Mouse (Mus musculus): Measurements from ENCODE around the gene Las1l. TPM values are rescaled to one million over a fixed set of nuclear protein-coding genes. Genes with fewer than 3 reads are reported as not detected.
A peak's percentile ranks its signal among the peaks of the same experiment; 100 is the strongest.
"Not testable (repeated sequence)": the region's sequence is repeated elsewhere in the genome, so short reads cannot be mapped to it uniquely, and the experiment has no call there.

The Las1l gene
- total and polyA plus RNA-seq, 2 experiments = 9.2 to 23.0 TPM

DNA sequence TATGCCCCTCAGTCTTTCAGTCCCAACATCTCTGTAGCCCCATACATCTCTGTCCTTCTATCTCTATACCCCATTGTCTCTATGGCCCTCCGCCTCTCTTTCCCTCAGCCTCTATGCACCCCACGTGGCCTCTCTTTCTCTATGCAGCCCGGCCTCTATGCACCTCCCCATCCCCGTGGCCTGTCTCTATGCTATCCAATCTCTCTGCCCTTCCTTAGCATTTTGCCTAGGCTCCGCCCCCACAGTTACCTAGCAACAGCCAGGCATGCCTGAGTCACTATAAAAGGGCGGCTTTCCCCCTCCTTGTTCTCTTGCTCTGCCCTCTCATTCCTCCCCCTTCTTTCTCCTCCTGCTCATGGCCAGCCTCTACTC lies 11.8 kb upstream of the Las1l start:
- Histone ChIP-seq H3K4me1 (ENCODE audit: control insufficient read depth, insufficient read depth, low read length) (no peaks in the 10 kb centered on the region), H3K27ac (replicated peaks; ENCODE audit: insufficient read depth, low read depth, low read length) (no peak overlapping the region), H3K36me3 (ENCODE audit: control insufficient read depth, insufficient read depth, low read length) (no peaks in the 10 kb centered on the region), H3K79me2 (ENCODE audit: control insufficient read depth, insufficient read depth, low read length) (no peaks in the 10 kb centered on the region), H3K9ac (ENCODE audit: low read depth, low read length) (peak overlapping the region; percentile 62), H3K27me3 (ENCODE audit: control insufficient read depth, insufficient read depth, low read length) (no peaks in the 10 kb centered on the region), H3K4me3 (ENCODE audit: insufficient read depth, low read depth, low read length) (peak overlapping the region; percentile 66)
- TF ChIP-seq POLR2A (IDR thresholded peaks at IDR 0.05; ENCODE audit: extremely low read depth, insufficient read depth, low read length) (no peak), CTCF (IDR thresholded peaks at IDR 0.05; ENCODE audit: low read depth, low read length) (no peak)
- 4% methylated on average over 6 of the region's 6 CpGs for WGBS
- peak; percentile 59 for DNase-seq (ENCODE audit: extremely low read depth, low read depth, low spot score)

DNA sequence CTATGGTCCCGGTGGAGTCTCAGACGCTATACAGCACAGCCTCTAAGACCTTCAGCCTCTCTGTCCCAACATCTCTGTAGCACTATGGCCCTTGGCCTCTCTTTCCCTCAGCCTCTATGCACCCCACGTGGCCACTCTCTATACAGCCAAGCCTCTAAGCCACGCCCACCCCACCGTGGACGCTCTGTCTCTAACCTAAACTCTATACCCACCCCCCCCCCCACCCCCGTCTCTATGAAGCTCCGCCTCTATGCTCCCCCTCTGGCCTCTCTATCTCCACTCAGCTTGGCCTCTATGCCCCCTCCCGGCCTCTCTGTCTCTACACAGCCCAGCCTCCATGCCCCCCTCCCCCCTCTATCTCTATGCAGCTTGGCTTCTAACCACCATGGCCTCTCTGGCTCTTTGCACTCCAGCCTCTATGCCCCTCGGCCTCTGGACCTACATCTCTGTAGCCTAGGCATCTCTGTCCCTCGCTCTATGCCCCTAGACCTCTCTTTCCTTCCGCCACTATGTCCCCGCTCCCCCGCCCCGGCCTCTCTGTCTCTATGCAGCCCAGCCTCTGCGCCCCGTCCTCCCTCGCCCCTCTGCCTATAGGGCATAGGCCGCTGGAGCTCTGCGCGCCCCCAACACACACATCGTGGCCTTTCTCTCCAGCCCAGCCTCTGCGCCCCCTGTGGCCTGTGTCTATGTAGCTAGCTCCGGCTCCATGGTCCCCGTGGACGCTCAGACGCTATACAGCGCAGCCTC lies 11.3 kb upstream of the Las1l start:
- TF ChIP-seq CTCF (IDR thresholded peaks at IDR 0.05; ENCODE audit: low read depth, low read length) = peak; percentile 42
- TF ChIP-seq POLR2A (IDR thresholded peaks at IDR 0.05; ENCODE audit: extremely low read depth, insufficient read depth, low read length) = no peak
- Histone ChIP-seq H3K36me3 (ENCODE audit: control insufficient read depth, insufficient read depth, low read length) (no peaks in the 10 kb centered on the region), H3K27ac (replicated peaks; ENCODE audit: insufficient read depth, low read depth, low read length) (no peak overlapping the region), H3K79me2 (ENCODE audit: control insufficient read depth, insufficient read depth, low read length) (no peaks in the 10 kb centered on the region), H3K4me1 (ENCODE audit: control insufficient read depth, insufficient read depth, low read length) (no peaks in the 10 kb centered on the region), H3K4me3 (ENCODE audit: insufficient read depth, low read depth, low read length) (peak overlapping the region; percentile 66), H3K27me3 (ENCODE audit: control insufficient read depth, insufficient read depth, low read length) (no peaks in the 10 kb centered on the region), H3K9ac (ENCODE audit: low read depth, low read length) (peak overlapping the region; percentile 62)
- DNase-seq (ENCODE audit: extremely low read depth, low read depth, low spot score) = peak; percentile 15
- WGBS = 3% methylated on average over 21 of the region's 28 CpGs

DNA sequence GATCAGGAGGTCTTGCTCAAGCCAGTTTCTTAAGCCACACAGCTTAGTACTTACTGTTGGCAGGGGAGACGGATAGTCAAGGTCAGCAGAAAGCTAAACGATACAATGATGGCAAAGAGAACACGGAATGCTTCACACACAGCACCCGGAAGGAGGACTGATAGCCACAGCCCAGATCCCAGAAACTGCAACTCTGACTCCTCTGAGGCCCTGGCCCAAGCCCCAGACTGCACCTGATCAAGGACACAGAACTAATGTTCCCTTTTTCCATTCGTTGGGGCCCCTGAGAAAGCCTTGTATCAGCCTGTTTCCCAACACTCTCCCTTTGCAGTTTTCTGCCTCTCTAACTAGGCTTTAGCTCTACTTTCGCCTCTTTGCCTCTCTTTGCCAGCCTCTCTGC lies 8.3 kb upstream of the Las1l start:
- WGBS = 72% methylated on average over 6 of the region's 6 CpGs
- Histone ChIP-seq H3K4me1 (ENCODE audit: control insufficient read depth, insufficient read depth, low read length) (no peaks in the 10 kb centered on the region), H3K9ac (ENCODE audit: low read depth, low read length) (no peak overlapping the region), H3K27me3 (ENCODE audit: control insufficient read depth, insufficient read depth, low read length) (no peaks in the 10 kb centered on the region), H3K79me2 (ENCODE audit: control insufficient read depth, insufficient read depth, low read length) (no peaks in the 10 kb centered on the region), H3K36me3 (ENCODE audit: control insufficient read depth, insufficient read depth, low read length) (no peaks in the 10 kb centered on the region), H3K27ac (replicated peaks; ENCODE audit: insufficient read depth, low read depth, low read length) (no peak overlapping the region), H3K4me3 (ENCODE audit: insufficient read depth, low read depth, low read length) (no peak overlapping the region)
- TF ChIP-seq POLR2A (IDR thresholded peaks at IDR 0.05; ENCODE audit: extremely low read depth, insufficient read depth, low read length) (no peak), CTCF (IDR thresholded peaks at IDR 0.05; ENCODE audit: low read depth, low read length) (no peak)
- DNase-seq (ENCODE audit: extremely low read depth, low read depth, low spot score) = no peak

DNA sequence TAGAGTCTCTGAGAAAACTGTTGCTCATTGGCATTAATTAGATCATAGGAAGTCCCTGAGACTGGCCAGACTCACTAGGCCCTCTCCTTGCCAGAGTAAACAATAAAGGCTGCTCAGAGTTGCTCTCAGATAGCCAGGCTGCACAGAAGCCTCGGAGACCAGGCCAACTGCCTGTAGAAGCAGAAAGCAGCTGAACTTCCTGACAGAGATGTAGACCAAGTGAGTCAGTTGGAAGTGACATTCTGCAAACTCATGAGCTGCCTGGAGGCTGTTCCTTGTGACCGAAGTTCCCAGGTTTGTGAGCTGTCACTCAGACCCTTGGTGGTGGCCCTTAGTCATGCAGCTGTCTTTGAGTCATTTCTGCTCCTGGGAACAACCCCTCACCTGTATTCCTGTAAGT lies 6.6 kb upstream of the Las1l start:
- H3K27ac ChIP-seq (replicated peaks; ENCODE audit: insufficient read depth, low read depth, low read length) = no peak overlapping the region
- H3K4me1 ChIP-seq (ENCODE audit: control insufficient read depth, insufficient read depth, low read length) = no peaks in the 10 kb centered on the region
- peak; percentile 2 for DNase-seq (ENCODE audit: extremely low read depth, low read depth, low spot score)
- no peaks in the 10 kb centered on the region for H3K36me3 ChIP-seq (ENCODE audit: control insufficient read depth, insufficient read depth, low read length)
- no peaks in the 10 kb centered on the region for H3K27me3 ChIP-seq (ENCODE audit: control insufficient read depth, insufficient read depth, low read length)
- no peak overlapping the region for H3K9ac ChIP-seq (ENCODE audit: low read depth, low read length)
- WGBS = 31% methylated on average over 2 of the region's 2 CpGs
- no peaks in the 10 kb centered on the region for H3K79me2 ChIP-seq (ENCODE audit: control insufficient read depth, insufficient read depth, low read length)
- TF ChIP-seq CTCF (IDR thresholded peaks at IDR 0.05; ENCODE audit: low read depth, low read length) (no peak), POLR2A (IDR thresholded peaks at IDR 0.05; ENCODE audit: extremely low read depth, insufficient read depth, low read length) (no peak)
- no peak overlapping the region for H3K4me3 ChIP-seq (ENCODE audit: insufficient read depth, low read depth, low read length)

DNA sequence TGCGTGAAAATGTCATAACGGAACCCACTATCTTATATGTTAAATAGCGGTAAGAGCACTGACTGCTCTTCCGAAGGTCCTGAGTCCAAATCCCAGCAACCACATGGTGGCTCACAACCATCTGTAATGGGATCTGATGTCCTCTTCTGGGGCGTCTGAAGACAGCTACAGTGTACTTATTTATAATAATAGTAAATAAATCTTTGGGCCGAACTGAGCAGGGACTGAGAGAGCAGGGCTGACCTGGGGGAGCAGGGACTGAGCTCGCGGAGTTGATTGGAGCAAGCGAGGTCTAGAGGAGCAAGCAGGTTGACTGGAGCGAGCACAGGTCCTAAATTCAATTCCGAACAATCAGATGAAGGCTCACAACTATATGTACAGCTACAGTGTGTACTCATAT lies 699 bp upstream of the Las1l start:
- H3K4me1 ChIP-seq (ENCODE audit: control insufficient read depth, insufficient read depth, low read length); DNase-seq (ENCODE audit: extremely low read depth, low read depth, low spot score); H3K27ac ChIP-seq (replicated peaks; ENCODE audit: insufficient read depth, low read depth, low read length); H3K36me3 ChIP-seq (ENCODE audit: control insufficient read depth, insufficient read depth, low read length); H3K4me3 ChIP-seq (ENCODE audit: insufficient read depth, low read depth, low read length); H3K27me3 ChIP-seq (ENCODE audit: control insufficient read depth, insufficient read depth, low read length); H3K9ac ChIP-seq (ENCODE audit: low read depth, low read length); H3K79me2 ChIP-seq (ENCODE audit: control insufficient read depth, insufficient read depth, low read length): not testable (repeated sequence)
- 19% methylated on average over 11 of the region's 11 CpGs for WGBS

DNA sequence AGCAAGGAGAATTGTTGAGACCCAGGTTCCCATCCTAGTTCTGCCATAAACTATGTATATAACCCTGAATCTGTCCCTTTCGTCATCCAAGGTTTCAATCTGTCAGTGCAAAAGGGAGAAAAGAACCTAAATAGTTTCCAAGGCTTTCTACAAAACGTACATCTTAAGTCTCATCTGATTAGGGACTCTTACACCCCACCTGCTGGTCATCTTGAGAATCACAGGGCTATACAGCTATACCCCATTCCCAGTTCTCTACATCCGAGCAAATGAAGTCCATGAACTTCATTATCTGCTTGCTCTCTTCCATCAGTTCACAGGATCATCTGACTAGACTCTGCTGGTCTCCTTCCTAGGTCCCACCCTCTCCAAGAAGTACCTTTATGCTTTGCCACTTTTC lies 6.0 kb downstream of the Las1l start:
- Histone ChIP-seq H3K4me3 (ENCODE audit: insufficient read depth, low read depth, low read length) (no peak overlapping the region), H3K27me3 (ENCODE audit: control insufficient read depth, insufficient read depth, low read length) (no peaks in the 10 kb centered on the region), H3K4me1 (ENCODE audit: control insufficient read depth, insufficient read depth, low read length) (peaks cover 2% of the 10 kb centered on the region), H3K36me3 (ENCODE audit: control insufficient read depth, insufficient read depth, low read length) (peaks cover 31% of the 10 kb centered on the region), H3K9ac (ENCODE audit: low read depth, low read length) (no peak overlapping the region), H3K79me2 (ENCODE audit: control insufficient read depth, insufficient read depth, low read length) (no peaks in the 10 kb centered on the region), H3K27ac (replicated peaks; ENCODE audit: insufficient read depth, low read depth, low read length) (no peak overlapping the region)
- 39% methylated on average over 3 of the region's 3 CpGs for WGBS
- DNase-seq (ENCODE audit: extremely low read depth, low read depth, low spot score) = peak; percentile 21
- 0 out of 2 replicates have a peak, but pooled peaks have one; percentile 11 for TF ChIP-seq CTCF (IDR thresholded peaks at IDR 0.05; ENCODE audit: low read depth, low read length)
- TF ChIP-seq POLR2A (IDR thresholded peaks at IDR 0.05; ENCODE audit: extremely low read depth, insufficient read depth, low read length) = no peak

All from liver, adult 2 months (tissue).